Mouse (Mus musculus) stomach, postnatal 0 days (tissue): ENCODE results near the gene Lcn10. TPM values are rescaled to one million over a fixed set of nuclear protein-coding genes. Genes with fewer than 3 reads are reported as not detected.
"Not testable (repeated sequence)": the region's sequence is repeated elsewhere in the genome, so short reads cannot be mapped to it uniquely, and the experiment has no call there.

Source experiments
- ATAC-seq: fragments of 200-750 bp; cut with Nextera tagmentation; 2 replicates; pipeline ENCODE4 v1.8.0; 2017; ENCODE audit not compliant: low FRiP score, low TSS enrichment
- DNase-seq: peaks from one replicate; pipeline ENCODE4 v3.0.0-alpha.2; 2016; ENCODE audit warnings: low spot score
- H3K27ac ChIP-seq: fragments of 300-500 bp; sonication (generic); replicated peaks from 2 replicates; pipeline ENCODE4 v1.5.1; 2014; ENCODE audit warnings: mild to moderate bottlenecking, control low read depth
- H3K27me3 ChIP-seq: fragments of 300-500 bp; sonication (generic); 2 replicates; pipeline ENCODE4 v1.6.1; 2014; ENCODE audit warnings: low read length; ENCODE audit not compliant: control insufficient read depth, insufficient read depth
- H3K36me3 ChIP-seq: fragments of 300-500 bp; sonication (generic); 2 replicates; pipeline ENCODE4 v1.6.1; 2014; ENCODE audit warnings: low read length, mixed read lengths; ENCODE audit not compliant: control insufficient read depth, insufficient read depth
- H3K4me1 ChIP-seq: fragments of 300-500 bp; sonication (generic); replicated peaks from 2 replicates; pipeline ENCODE4 v1.6.1; 2014; ENCODE audit warnings: antibody characterized with exemption; ENCODE audit not compliant: control insufficient read depth, insufficient read depth
- H3K4me2 ChIP-seq: fragments of 300-500 bp; sonication (generic); replicated peaks from 2 replicates; pipeline ENCODE4 v1.6.1; 2014; ENCODE audit warnings: low read depth, mild to moderate bottlenecking, control low read depth, moderate library complexity
- H3K4me3 ChIP-seq: fragments of 300-500 bp; sonication (generic); 2 replicates; pipeline ENCODE4 v1.5.1; 2014; ENCODE audit warnings: low read depth, low read length, control low read depth
- H3K9ac ChIP-seq: fragments of 300-500 bp; sonication (generic); 2 replicates; pipeline ENCODE4 v1.6.1; 2014; ENCODE audit warnings: mild to moderate bottlenecking, low read length, control low read depth, mixed read lengths
- H3K9me3 ChIP-seq: fragments of 300-500 bp; sonication (generic); 2 replicates; pipeline ENCODE4 v1.6.1; 2016; ENCODE audit warnings: low read length; ENCODE audit not compliant: control insufficient read depth
- CTCF ChIP-seq: IDR thresholded peaks from 2 replicates; pipeline ENCODE4 v1.5.1; 2016; ENCODE audit warnings: antibody characterized with exemption, low read depth, mild to moderate bottlenecking, moderate library complexity
- EP300 ChIP-seq: optimal IDR thresholded peaks from 2 replicates; pipeline ENCODE3; 2016; ENCODE audit warnings: antibody characterized with exemption
- WGBS: fragments of 180-500 bp; shearing (Covaris S2); extraction: QIAGEN DNeasy Blood & Tissue Kit; methylation state at CpG from one replicate; pipeline ENCODE4 v1.1.7; 2014; 5-methylcytosine and 5-hydroxymethylcytosine counted together
- polyA plus RNA-seq: library from polyadenylated mRNA; unstranded; fragments of >200 nt; fragmentation: Nextera tagmentation; extraction: Ambion mirVana; gene quantifications from 2 replicates; pipeline ENCODE4 v1.2.1, GENCODE M21; 2015

Gene Lcn10
- polyA plus RNA-seq, 1 experiment from 2014 or later, result not detected

DNA sequence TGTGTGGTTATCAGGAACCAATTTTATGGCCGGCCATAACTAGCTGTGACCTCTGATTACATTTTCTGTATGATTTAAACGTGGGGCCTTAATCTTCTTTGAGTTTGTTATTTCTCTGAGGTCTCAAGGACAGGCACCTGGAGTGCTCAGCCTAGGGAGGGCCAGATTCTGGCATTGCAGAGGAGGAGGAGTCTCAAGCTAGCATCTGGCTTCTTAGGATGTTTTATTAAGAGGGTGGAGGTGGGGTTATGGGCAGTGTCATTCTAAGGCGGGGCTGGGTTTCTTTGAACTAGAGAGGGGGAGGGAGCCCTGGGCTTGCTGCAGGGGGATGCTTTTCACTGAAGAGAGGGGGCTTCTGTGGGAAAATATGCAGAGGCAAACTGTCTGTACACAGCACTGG is 29.1 kb downstream of the Lcn10 start:
- not testable (repeated sequence) for H3K4me2 ChIP-seq, ATAC-seq, H3K4me3 ChIP-seq, H3K36me3 ChIP-seq, H3K9ac ChIP-seq, H3K9me3 ChIP-seq, H3K4me1 ChIP-seq, H3K27me3 ChIP-seq, DNase-seq, H3K27ac ChIP-seq
- 17% methylated on average over 3 of the region's 3 CpGs for WGBS

DNA sequence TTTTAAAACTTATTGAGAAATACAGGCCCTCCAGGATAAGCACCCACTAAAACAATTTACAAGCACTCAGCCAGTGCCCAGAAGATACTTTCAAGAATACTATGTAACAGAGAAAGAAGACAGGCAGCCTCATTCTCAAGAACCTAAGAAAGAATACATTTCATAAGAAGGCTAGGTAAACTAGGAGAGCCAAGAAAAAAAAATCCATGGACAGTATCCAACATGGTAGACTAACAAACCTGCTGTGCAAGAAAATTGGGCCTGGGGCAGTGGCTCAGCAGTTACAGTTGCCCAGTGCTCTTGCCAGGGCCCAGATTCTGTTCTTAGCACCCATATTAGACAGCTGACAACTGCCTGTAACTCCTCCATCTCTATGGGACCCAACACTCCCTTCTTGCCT is 34.7 kb downstream of the Lcn10 start:
- ATAC-seq (no peak), DNase-seq (no peak)
- no peaks in the 10 kb centered on the region for H3K27me3 ChIP-seq
- no peaks in the 10 kb centered on the region for H3K9me3 ChIP-seq
- H3K27ac ChIP-seq, result no peak overlapping the region
- no peak overlapping the region for H3K4me2 ChIP-seq
- TF ChIP-seq EP300 (no peak), CTCF (no peak)
- no peak overlapping the region for H3K4me3 ChIP-seq
- H3K36me3 ChIP-seq, result no peaks in the 10 kb centered on the region
- no peaks in the 10 kb centered on the region for H3K4me1 ChIP-seq
- no peak overlapping the region for H3K9ac ChIP-seq

DNA sequence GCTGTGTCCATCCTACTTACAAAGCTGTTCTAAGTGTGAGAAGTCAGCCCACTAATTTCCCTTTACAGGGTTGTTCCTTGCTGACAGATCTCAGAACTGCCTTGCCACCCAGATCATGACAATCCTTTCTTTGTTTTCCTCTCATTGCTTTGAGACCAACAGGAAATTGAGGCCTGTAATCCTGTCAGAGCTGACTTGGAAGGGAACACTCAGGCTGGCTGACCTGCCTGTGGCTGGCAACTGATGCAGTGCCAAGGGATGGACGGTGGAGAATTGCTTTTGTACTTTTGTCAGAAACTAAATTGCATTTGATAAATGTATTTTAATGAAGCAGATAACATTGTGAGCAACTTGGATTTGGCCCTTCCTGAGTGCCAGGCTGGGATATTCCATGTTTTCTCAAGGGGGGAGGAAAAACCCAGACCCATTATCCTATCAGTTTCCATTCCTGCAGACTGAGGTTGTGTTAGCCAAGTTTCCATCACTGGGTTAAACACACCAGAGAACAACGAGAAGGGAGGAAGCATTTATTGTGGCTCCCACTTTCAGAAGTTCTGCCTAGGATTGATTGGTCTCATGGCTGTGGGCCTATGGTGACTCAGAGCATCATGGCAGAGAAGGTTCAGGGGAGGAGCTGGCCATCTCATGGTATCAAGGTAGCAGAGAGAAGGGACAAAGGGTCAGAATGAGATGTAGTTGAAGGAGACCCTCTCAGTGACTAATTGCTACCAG is 50.8 kb downstream of the Lcn10 start:
- Histone ChIP-seq H3K36me3 (no peaks in the 10 kb centered on the region), H3K27me3 (no peaks in the 10 kb centered on the region), H3K4me2 (no peak overlapping the region), H3K9me3 (no peaks in the 10 kb centered on the region; the same call in 1 of the 2 replicates), H3K9ac (no peak overlapping the region), H3K27ac (no peak overlapping the region), H3K4me1 (no peaks in the 10 kb centered on the region), H3K4me3 (no peak overlapping the region)
- no peak for DNase-seq
- no peak for ATAC-seq
- WGBS, result 37% methylated on average over 2 of the region's 2 CpGs
- no peak for TF ChIP-seq CTCF
- no peak for TF ChIP-seq EP300

Other genes starting within 250 kb of the Lcn10 start
- gene Clic3, start 225.9 kb upstream of the Lcn10 start, polyA plus RNA-seq, result 246 and 272 TPM in 2 replicates
- 51.7 and 59.7 TPM in 2 replicates for gene Paxx, start 221.6 kb upstream of the Lcn10 start, polyA plus RNA-seq
- 4.7 and 5.2 TPM in 2 replicates for gene Ptgds, start 212.7 kb upstream of the Lcn10 start, polyA plus RNA-seq
- gene Lcn12, start 188.8 kb upstream of the Lcn10 start, polyA plus RNA-seq, result not detected in 2 replicates
- 39.3 and 47.5 TPM in 2 replicates for gene Fbxw5, start 182.0 kb upstream of the Lcn10 start, polyA plus RNA-seq
- gene C8g, start 181.0 kb upstream of the Lcn10 start, polyA plus RNA-seq, result 2.8 and 3.8 TPM in 2 replicates
- gene Traf2, start 135.8 kb upstream of the Lcn10 start, polyA plus RNA-seq, result 15.9 and 16.0 TPM in 2 replicates
- gene Edf1, start 124.9 kb upstream of the Lcn10 start, polyA plus RNA-seq, result 351 and 372 TPM in 2 replicates
- 0.34 and 0.55 TPM in 2 replicates for gene Mamdc4, start 107.9 kb upstream of the Lcn10 start, polyA plus RNA-seq
- gene Phpt1, start 107.5 kb upstream of the Lcn10 start, polyA plus RNA-seq, result 87.0 and 87.5 TPM in 2 replicates
- 0.29 and 0.52 TPM in 2 replicates for gene Ajm1, start 101.0 kb upstream of the Lcn10 start, polyA plus RNA-seq
- gene Rabl6, start 74.2 kb upstream of the Lcn10 start, polyA plus RNA-seq, result 30.9 and 32.2 TPM in 2 replicates
- gene Ccdc183, start 65.0 kb upstream of the Lcn10 start, polyA plus RNA-seq, result 0.21 and 0.34 TPM in 2 replicates
- gene Tmem141, start 60.7 kb upstream of the Lcn10 start, polyA plus RNA-seq, result 32.4 and 33.3 TPM in 2 replicates
- gene Fcna, start 54.7 kb upstream of the Lcn10 start, polyA plus RNA-seq, result 3.5 and 3.8 TPM in 2 replicates
- 0.16 and 0.22 TPM in 2 replicates for gene Lcn8, start 29.6 kb upstream of the Lcn10 start, polyA plus RNA-seq
- gene Lcn5, start 24.8 kb upstream of the Lcn10 start, polyA plus RNA-seq, result not detected in 2 replicates
- not detected in 2 replicates for gene Lcn6, start 5.9 kb upstream of the Lcn10 start, polyA plus RNA-seq
- 0.39 TPM in 1 of 2 replicates, not detected in the other for gene Obp2a, start 17.3 kb downstream of the Lcn10 start, polyA plus RNA-seq
- gene Bmyc, start 24.0 kb downstream of the Lcn10 start, polyA plus RNA-seq, result 53.9 and 55.6 TPM in 2 replicates
- not detected in 2 replicates for gene Obp2b, start 54.3 kb downstream of the Lcn10 start, polyA plus RNA-seq
- gene Lcn3, start 82.8 kb downstream of the Lcn10 start, polyA plus RNA-seq, result not detected in 2 replicates
- not detected in 2 replicates for gene Lcn11, start 94.3 kb downstream of the Lcn10 start, polyA plus RNA-seq
- gene Gm13539, start 99.5 kb downstream of the Lcn10 start, polyA plus RNA-seq, result 1.2 and 1.6 TPM in 2 replicates
- gene Glt6d1, start 133.1 kb downstream of the Lcn10 start, polyA plus RNA-seq, result not detected in 2 replicates
- gene Lcn9, start 140.4 kb downstream of the Lcn10 start, polyA plus RNA-seq, result not detected in 2 replicates
- gene Sohlh1, start 164.5 kb downstream of the Lcn10 start, polyA plus RNA-seq, result 0.10 TPM in 1 of 2 replicates, not detected in the other
- 0.19 and 0.30 TPM in 2 replicates for gene Kcnt1, start 181.0 kb downstream of the Lcn10 start, polyA plus RNA-seq